Mouse (Mus musculus) cerebellum, postnatal 14 days (tissue): ENCODE results near the gene Sertad1.

Source experiments
- DNase-seq, 2 experiments: peaks; one replicate each; pipeline ENCODE4 v3.0.0; 2021; ENCODE audit warnings: mixed read lengths in 2 of 2

Sertad1 gene

GRCm38 (mm10) chr7:27486770-27487697 is at the start of gene Sertad1:
Gene Sertad1, plus strand, starts transcription at chr7:27486910.
- peak; percentile 99 for DNase-seq

GRCm38 (mm10) chr7:27437544-27437943 is 49.2 kb upstream of the Sertad1 start:
- DNase-seq, result peak; percentile 43 to 62

GRCm38 (mm10) chr7:27440014-27440413 is 46.7 kb upstream of the Sertad1 start:
- DNase-seq, result peak in 1 of 2 experiments; percentile 27

GRCm38 (mm10) chr7:27446051-27446450 is 40.7 kb upstream of the Sertad1 start:
- peak; percentile 59 to 62 for DNase-seq

GRCm38 (mm10) chr7:27446521-27447418 is 39.9 kb upstream of the Sertad1 start:
- DNase-seq, result peak; percentile 78 to 81

GRCm38 (mm10) chr7:27447419-27448286 is 39.1 kb upstream of the Sertad1 start, which contains the start of the genes Sptbn4 and Blvrb:
Gene Sptbn4, minus strand, starts transcription at chr7:27447686.
Gene Blvrb, plus strand, starts transcription at chr7:27447978.
- DNase-seq, result peak; percentile 97 to 98

GRCm38 (mm10) chr7:27448421-27449206 is 38.1 kb upstream of the Sertad1 start:
- DNase-seq, result peak; percentile 64 to 74

GRCm38 (mm10) chr7:27449256-27449862 is 37.4 kb upstream of the Sertad1 start:
- DNase-seq, result peak; percentile 87 to 94

GRCm38 (mm10) chr7:27451359-27451758 is 35.4 kb upstream of the Sertad1 start:
- DNase-seq, result no peak

GRCm38 (mm10) chr7:27452206-27452770 is 34.4 kb upstream of the Sertad1 start:
- no peak for DNase-seq

GRCm38 (mm10) chr7:27454461-27455121 is 32.1 kb upstream of the Sertad1 start:
- DNase-seq, result no peak

GRCm38 (mm10) chr7:27455273-27455672 is 31.4 kb upstream of the Sertad1 start:
- no peak for DNase-seq

- no peak for DNase-seq
Observed at GRCm38 (mm10) chr7:27458614-27459013, 28.1 kb upstream of the Sertad1 start.

GRCm38 (mm10) chr7:27459640-27460039 is 27.1 kb upstream of the Sertad1 start:
- DNase-seq, result no peak

- DNase-seq, result no peak
Observed at GRCm38 (mm10) chr7:27460477-27460876, 26.2 kb upstream of the Sertad1 start.

- DNase-seq, result peak; percentile 39 to 66
Observed at GRCm38 (mm10) chr7:27467648-27468047, 19.1 kb upstream of the Sertad1 start.

GRCm38 (mm10) chr7:27471390-27472120 is 15.2 kb upstream of the Sertad1 start:
- no peak for DNase-seq

- DNase-seq, result peak in 1 of 2 experiments; percentile 28
Observed at GRCm38 (mm10) chr7:27472596-27472995, 14.1 kb upstream of the Sertad1 start.
